Mouse (Mus musculus) neural tube, embryonic 12.5 days (tissue): ENCODE results near the gene Trak1. TPM values are rescaled to one million over a fixed set of nuclear protein-coding genes. Genes with fewer than 3 reads are reported as not detected.
"Not testable (repeated sequence)": the region's sequence is repeated elsewhere in the genome, so short reads cannot be mapped to it uniquely, and the experiment has no call there.

ENCODE experiments used
- ATAC-seq: fragments of 200-750 bp; cut with Nextera tagmentation; 2 replicates; pipeline ENCODE4 v1.8.0; 2017; ENCODE audit warnings: low read depth, mild to moderate bottlenecking, moderate TSS enrichment, moderate library complexity; ENCODE audit not compliant: low FRiP score
- H3K27ac ChIP-seq: fragments of 300-500 bp; sonication (generic); 2 replicates; pipeline ENCODE4 v1.5.1; 2016
- H3K27me3 ChIP-seq: fragments of 300-500 bp; sonication (generic); replicated peaks from 2 replicates; pipeline ENCODE4 v1.6.1; 2016; ENCODE audit warnings: mild to moderate bottlenecking
- H3K36me3 ChIP-seq: fragments of 300-500 bp; sonication (generic); 2 replicates; pipeline ENCODE4 v1.6.1; 2016; ENCODE audit warnings: mild to moderate bottlenecking
- H3K4me1 ChIP-seq: fragments of 300-500 bp; sonication (generic); 2 replicates; pipeline ENCODE4 v1.6.1; 2016
- H3K4me2 ChIP-seq: fragments of 300-500 bp; sonication (generic); replicated peaks from 2 replicates; pipeline ENCODE4 v1.6.1; 2016; ENCODE audit warnings: mild to moderate bottlenecking
- H3K4me3 ChIP-seq: fragments of 300-500 bp; sonication (generic); 2 replicates; pipeline ENCODE4 v1.5.1; 2016
- H3K9ac ChIP-seq: fragments of 300-500 bp; sonication (generic); 2 replicates; pipeline ENCODE4 v1.6.1; 2016; ENCODE audit warnings: mild to moderate bottlenecking
- H3K9me3 ChIP-seq: fragments of 300-500 bp; sonication (generic); 2 replicates; pipeline ENCODE4 v1.6.1; 2016; ENCODE audit warnings: mild to moderate bottlenecking
- WGBS: fragments of 180-500 bp; shearing (Covaris S2); methylation state at CpG from one replicate; pipeline ENCODE4 v1.1.7; 2016; 5-methylcytosine and 5-hydroxymethylcytosine counted together
- polyA plus RNA-seq: library from polyadenylated mRNA; unstranded; fragments of >200 nt; fragmentation: Nextera tagmentation; extraction: Ambion mirVana; gene quantifications from 2 replicates; pipeline ENCODE4 v1.2.1, GENCODE M21; 2016

Trak1 gene
- polyA plus RNA-seq, 1 experiment from 2014 or later: 41.7 TPM

- H3K9me3 ChIP-seq: no peaks in the 10 kb centered on the region
- WGBS: 22% methylated on average over 10 of the region's 10 CpGs
- H3K4me2 ChIP-seq: peak overlapping the region; percentile 62
- H3K4me1 ChIP-seq: peaks cover 78% of the 10 kb centered on the region
- peak overlapping the region; percentile 93; the same call in 1 of the 2 replicates for H3K27ac ChIP-seq
- peak; percentile 15 for ATAC-seq
- H3K4me3 ChIP-seq: no peak overlapping the region
- no peak overlapping the region; the same call in 1 of the 2 replicates for H3K9ac ChIP-seq
- no peaks in the 10 kb centered on the region for H3K36me3 ChIP-seq
- no peaks in the 10 kb centered on the region for H3K27me3 ChIP-seq
Observed at GRCm38 (mm10) chr9:121312237-121312891, 15.1 kb downstream of the Trak1 start.

GRCm38 (mm10) chr9:121313656-121314374, 16.5 kb downstream of the Trak1 start:
- peak overlapping the region; percentile 62 for H3K4me2 ChIP-seq
- peak; percentile 78 for ATAC-seq
- under 1% methylated on average over 21 of the region's 21 CpGs for WGBS
- peaks cover 76% of the 10 kb centered on the region for H3K4me1 ChIP-seq
- H3K4me3 ChIP-seq: peak overlapping the region; percentile 23; the same call in 1 of the 2 replicates
- H3K27me3 ChIP-seq: no peaks in the 10 kb centered on the region
- no peaks in the 10 kb centered on the region for H3K36me3 ChIP-seq
- no peaks in the 10 kb centered on the region for H3K9me3 ChIP-seq
- peak overlapping the region; percentile 47 for H3K9ac ChIP-seq
- peak overlapping the region; percentile 93 for H3K27ac ChIP-seq

- Histone ChIP-seq H3K4me1 (peaks cover 72% of the 10 kb centered on the region), H3K4me2 (peak overlapping the region; percentile 62), H3K27ac (peak overlapping the region; percentile 93), H3K9ac (peak overlapping the region; percentile 47), H3K36me3 (no peaks in the 10 kb centered on the region), H3K4me3 (peak overlapping the region; percentile 23; the same call in 1 of the 2 replicates), H3K27me3 (no peaks in the 10 kb centered on the region), H3K9me3 (no peaks in the 10 kb centered on the region)
- ATAC-seq: peak; percentile 7; the same call in 1 of the 2 replicates
- WGBS: 11% methylated on average over 14 of the region's 14 CpGs
Observed at GRCm38 (mm10) chr9:121314541-121315152, 17.3 kb downstream of the Trak1 start.

- no peak for ATAC-seq
- no peak overlapping the region for H3K9ac ChIP-seq
- H3K4me1 ChIP-seq: peaks cover 67% of the 10 kb centered on the region
Observed at GRCm38 (mm10) chr9:121315901-121316595, 18.7 kb downstream of the Trak1 start.

GRCm38 (mm10) chr9:121316621-121317405, 19.5 kb downstream of the Trak1 start:
- peaks cover 65% of the 10 kb centered on the region for H3K4me1 ChIP-seq
- WGBS: 60% methylated on average over 12 of the region's 12 CpGs
- ATAC-seq: no peak

More at GRCm38 (mm10) chr9:121315901-121316595, 18.7 kb downstream of the Trak1 start:
- H3K4me3 ChIP-seq: no peak overlapping the region
- H3K9me3 ChIP-seq: no peaks in the 10 kb centered on the region
- H3K27me3 ChIP-seq: no peaks in the 10 kb centered on the region
- H3K27ac ChIP-seq: no peak overlapping the region
- H3K4me2 ChIP-seq: 0 out of 2 replicates have a peak overlapping the region, but pooled peaks have one; percentile 5
- no peaks in the 10 kb centered on the region for H3K36me3 ChIP-seq
- WGBS: 69% methylated on average over 4 of the region's 4 CpGs

GRCm38 (mm10) chr9:121319323-121319966, 22.1 kb downstream of the Trak1 start:
- no peak overlapping the region for H3K9ac ChIP-seq

More at GRCm38 (mm10) chr9:121316621-121317405, 19.5 kb downstream of the Trak1 start:
- H3K9me3 ChIP-seq: no peaks in the 10 kb centered on the region
- H3K27ac ChIP-seq: no peak overlapping the region
- no peak overlapping the region for H3K4me3 ChIP-seq
- no peaks in the 10 kb centered on the region for H3K27me3 ChIP-seq
- H3K9ac ChIP-seq: 0 out of 2 replicates have a peak overlapping the region, but pooled peaks have one; percentile 10
- 0 out of 2 replicates have a peak overlapping the region, but pooled peaks have one; percentile 5 for H3K4me2 ChIP-seq
- peaks cover 2% of the 10 kb centered on the region; the same call in 1 of the 2 replicates for H3K36me3 ChIP-seq

GRCm38 (mm10) chr9:121320433-121320832, 23.1 kb downstream of the Trak1 start:
- H3K27ac ChIP-seq: peak overlapping the region; percentile 15; the same call in 1 of the 2 replicates
- H3K9ac ChIP-seq: no peak overlapping the region
- no peak overlapping the region for H3K4me2 ChIP-seq
- WGBS: 75% methylated on average over 2 of the region's 2 CpGs
- no peak for ATAC-seq
- H3K4me3 ChIP-seq: no peak overlapping the region
- H3K9me3 ChIP-seq: no peaks in the 10 kb centered on the region
- no peaks in the 10 kb centered on the region for H3K27me3 ChIP-seq
- H3K36me3 ChIP-seq: peaks cover 6% of the 10 kb centered on the region; the same call in 1 of the 2 replicates
- H3K4me1 ChIP-seq: peaks cover 29% of the 10 kb centered on the region

More at GRCm38 (mm10) chr9:121319323-121319966, 22.1 kb downstream of the Trak1 start:
- Histone ChIP-seq H3K4me1 (peaks cover 39% of the 10 kb centered on the region), H3K4me2 (no peak overlapping the region), H3K36me3 (peaks cover 6% of the 10 kb centered on the region; the same call in 1 of the 2 replicates), H3K4me3 (no peak overlapping the region), H3K9me3 (no peaks in the 10 kb centered on the region), H3K27me3 (no peaks in the 10 kb centered on the region), H3K27ac (peak overlapping the region; percentile 15; the same call in 1 of the 2 replicates)
- peak; percentile 39; the same call in 1 of the 2 replicates for ATAC-seq
- WGBS: 43% methylated on average over 10 of the region's 10 CpGs

GRCm38 (mm10) chr9:121321118-121321517, 23.8 kb downstream of the Trak1 start:
- Histone ChIP-seq H3K4me1 (peaks cover 22% of the 10 kb centered on the region), H3K4me3 (no peak overlapping the region)

GRCm38 (mm10) chr9:121322034-121322433, 24.7 kb downstream of the Trak1 start:
- ATAC-seq: no peak
- WGBS: 98% methylated on average over 14 of the region's 14 CpGs
- no peak overlapping the region for H3K4me3 ChIP-seq
- H3K4me1 ChIP-seq: peaks cover 14% of the 10 kb centered on the region
- peaks cover 6% of the 10 kb centered on the region; the same call in 1 of the 2 replicates for H3K36me3 ChIP-seq
- H3K4me2 ChIP-seq: no peak overlapping the region
- H3K9me3 ChIP-seq: no peaks in the 10 kb centered on the region
- no peak overlapping the region for H3K27ac ChIP-seq
- H3K9ac ChIP-seq: no peak overlapping the region
- no peaks in the 10 kb centered on the region for H3K27me3 ChIP-seq

More at GRCm38 (mm10) chr9:121321118-121321517, 23.8 kb downstream of the Trak1 start:
- Histone ChIP-seq H3K36me3 (peaks cover 6% of the 10 kb centered on the region; the same call in 1 of the 2 replicates), H3K9me3 (no peaks in the 10 kb centered on the region), H3K4me2 (no peak overlapping the region), H3K27ac (no peak overlapping the region), H3K27me3 (no peaks in the 10 kb centered on the region), H3K9ac (no peak overlapping the region)
- no peak for ATAC-seq
- WGBS: 93% methylated on average over 2 of the region's 2 CpGs

- peaks cover 30% of the 10 kb centered on the region for H3K4me1 ChIP-seq
- ATAC-seq, H3K4me2 ChIP-seq, H3K4me3 ChIP-seq, H3K27me3 ChIP-seq, H3K36me3 ChIP-seq, H3K27ac ChIP-seq, H3K9me3 ChIP-seq, H3K9ac ChIP-seq: not testable (repeated sequence)
- 95% methylated on average over 17 of the region's 21 CpGs for WGBS
Observed at GRCm38 (mm10) chr9:121328342-121328741, 31.0 kb downstream of the Trak1 start.
